Mouse (Mus musculus) bone marrow, adult 2 months (tissue): Measurements from ENCODE around the gene Col6a1.

Experiments used
- CTCF ChIP-seq: fragments of 200-500 bp; IDR thresholded peaks from 2 replicates; pipeline ENCODE4 v1.5.1; 2011; ENCODE audit warnings: low read length, control low read depth; ENCODE audit not compliant: control insufficient read depth, insufficient read depth
- POLR2A ChIP-seq: fragments of 200-500 bp; IDR thresholded peaks from 2 replicates; pipeline ENCODE4 v1.6.1; 2011; ENCODE audit warnings: low read depth, mild to moderate bottlenecking, control low read depth, low read length, borderline replicate concordance; ENCODE audit not compliant: control insufficient read depth

- TF ChIP-seq POLR2A = no peak
- no peak for TF ChIP-seq CTCF
Observed at GRCm38 (mm10) chr10:76771624-76772023, 45.7 kb upstream of the Col6a1 start.
